Mouse (Mus musculus) NIH3T3 (cell line): Measurements from ENCODE around the gene Bcor.

Source experiments
- DNase-seq: peaks from one replicate; pipeline ENCODE4 v3.0.0-alpha.2; 2012; ENCODE audit warnings: low read depth

Gene Bcor

GRCm38 (mm10) chrX:12159981-12160656 lies at the start of gene Bcor:
TSS of gene Bcor (minus strand) at chrX:12160355.
- DNase-seq, result no peak

- no peak for DNase-seq
Measured at GRCm38 (mm10) chrX:12202951-12203350, 42.8 kb upstream of the Bcor start.

- DNase-seq, result no peak
Measured at GRCm38 (mm10) chrX:12201111-12201510, 41.0 kb upstream of the Bcor start.

GRCm38 (mm10) chrX:12195234-12195919 lies 35.2 kb upstream of the Bcor start:
- DNase-seq, result no peak

- DNase-seq, result peak; percentile 12
Measured at GRCm38 (mm10) chrX:12192343-12192742, 32.2 kb upstream of the Bcor start.

GRCm38 (mm10) chrX:12189511-12189910 lies 29.4 kb upstream of the Bcor start:
- DNase-seq, result no peak

GRCm38 (mm10) chrX:12175198-12175960 lies 15.2 kb upstream of the Bcor start:
- DNase-seq, result no peak

- DNase-seq, result no peak
Measured at GRCm38 (mm10) chrX:12170128-12170527, 10.0 kb upstream of the Bcor start.

- DNase-seq, result peak; percentile 76
Measured at GRCm38 (mm10) chrX:12164591-12165529, 4.7 kb upstream of the Bcor start.

GRCm38 (mm10) chrX:12159534-12159881 lies 647 bp downstream of the Bcor start:
- DNase-seq, result peak; percentile 18

- no peak for DNase-seq
Measured at GRCm38 (mm10) chrX:12158821-12159533, 1.2 kb downstream of the Bcor start.

- DNase-seq, result peak; percentile 73
Measured at GRCm38 (mm10) chrX:12158244-12158820, 1.8 kb downstream of the Bcor start.

- peak; percentile 68 for DNase-seq
Measured at GRCm38 (mm10) chrX:12157331-12157930, 2.7 kb downstream of the Bcor start.

- DNase-seq, result no peak
Measured at GRCm38 (mm10) chrX:12155842-12156291, 4.3 kb downstream of the Bcor start.

GRCm38 (mm10) chrX:12155068-12155840 lies 4.9 kb downstream of the Bcor start:
- DNase-seq, result no peak

- no peak for DNase-seq
Measured at GRCm38 (mm10) chrX:12153141-12154095, 6.7 kb downstream of the Bcor start.

- no peak for DNase-seq
Measured at GRCm38 (mm10) chrX:12151996-12152904, 7.9 kb downstream of the Bcor start.
